Mouse (Mus musculus): ENCODE data around the gene Inka2. TPM values are rescaled to one million over a fixed set of nuclear protein-coding genes. Genes with fewer than 3 reads are reported as not detected.
"Not testable (repeated sequence)": the region's sequence is repeated elsewhere in the genome, so short reads cannot be mapped to it uniquely, and the experiment has no call there.

Inka2 gene
- polyA plus RNA-seq, 1 experiment from 2014 or later = 11.8 TPM

- 48% methylated on average over 1 of the region's 1 CpGs for WGBS
These were observed 3.6 kb upstream of the Inka2 start for GRCm38 (mm10) chr3:105700786-105701185.

GRCm38 (mm10) chr3:105701399-105701798 lies 3.0 kb upstream of the Inka2 start:
- ATAC-seq (ENCODE audit: low FRiP score, low read depth) = no peak

More at GRCm38 (mm10) chr3:105700786-105701185, 3.6 kb upstream of the Inka2 start:
- H3K9me3 ChIP-seq; H3K4me2 ChIP-seq; H3K27ac ChIP-seq (replicated peaks); H3K4me3 ChIP-seq; H3K36me3 ChIP-seq; H3K9ac ChIP-seq; ATAC-seq (ENCODE audit: low FRiP score, low read depth): not testable (repeated sequence)
- Histone ChIP-seq H3K27me3 (peaks cover 12% of the 10 kb centered on the region; the same call in 1 of the 2 replicates), H3K4me1 (replicated peaks) (peaks cover 34% of the 10 kb centered on the region)

GRCm38 (mm10) chr3:105703571-105703970 lies 828 bp upstream of the Inka2 start:
- peak overlapping the region; percentile 99; the same call in 1 of the 2 replicates for H3K4me2 ChIP-seq
- no peak for ATAC-seq (ENCODE audit: low FRiP score, low read depth)
- 55% methylated on average over 6 of the region's 6 CpGs for WGBS
- peaks cover 15% of the 10 kb centered on the region; the same call in 1 of the 2 replicates for H3K27me3 ChIP-seq
- H3K9ac ChIP-seq = no peak overlapping the region
- peak overlapping the region; percentile 36; the same call in 1 of the 2 replicates for H3K27ac ChIP-seq (replicated peaks)
- H3K36me3 ChIP-seq = no peaks in the 10 kb centered on the region
- no peak overlapping the region for H3K4me3 ChIP-seq
- peaks cover 22% of the 10 kb centered on the region for H3K4me1 ChIP-seq (replicated peaks)
- no peaks in the 10 kb centered on the region for H3K9me3 ChIP-seq

More at GRCm38 (mm10) chr3:105701399-105701798, 3.0 kb upstream of the Inka2 start:
- Histone ChIP-seq H3K4me1 (replicated peaks) (peaks cover 30% of the 10 kb centered on the region), H3K9me3 (no peaks in the 10 kb centered on the region), H3K36me3 (no peaks in the 10 kb centered on the region), H3K4me2 (no peak overlapping the region), H3K27ac (replicated peaks) (no peak overlapping the region), H3K9ac (no peak overlapping the region), H3K4me3 (no peak overlapping the region), H3K27me3 (peaks cover 15% of the 10 kb centered on the region; the same call in 1 of the 2 replicates)
- 67% methylated on average over 5 of the region's 5 CpGs for WGBS

GRCm38 (mm10) chr3:105705061-105705549 lies 706 bp downstream of the Inka2 start:
- H3K4me3 ChIP-seq = peak overlapping the region; percentile 52
- H3K27me3 ChIP-seq = peaks cover 15% of the 10 kb centered on the region; the same call in 1 of the 2 replicates
- H3K36me3 ChIP-seq = no peaks in the 10 kb centered on the region
- H3K9me3 ChIP-seq = no peaks in the 10 kb centered on the region
- peak; percentile 57 for ATAC-seq (ENCODE audit: low FRiP score, low read depth)
- peaks cover 24% of the 10 kb centered on the region for H3K4me1 ChIP-seq (replicated peaks)
- peak overlapping the region; percentile 53 for H3K9ac ChIP-seq
- peak overlapping the region; percentile 69 for H3K27ac ChIP-seq (replicated peaks)
- WGBS = under 1% methylated on average over 28 of the region's 28 CpGs
- H3K4me2 ChIP-seq = peak overlapping the region; percentile 99

DNA sequence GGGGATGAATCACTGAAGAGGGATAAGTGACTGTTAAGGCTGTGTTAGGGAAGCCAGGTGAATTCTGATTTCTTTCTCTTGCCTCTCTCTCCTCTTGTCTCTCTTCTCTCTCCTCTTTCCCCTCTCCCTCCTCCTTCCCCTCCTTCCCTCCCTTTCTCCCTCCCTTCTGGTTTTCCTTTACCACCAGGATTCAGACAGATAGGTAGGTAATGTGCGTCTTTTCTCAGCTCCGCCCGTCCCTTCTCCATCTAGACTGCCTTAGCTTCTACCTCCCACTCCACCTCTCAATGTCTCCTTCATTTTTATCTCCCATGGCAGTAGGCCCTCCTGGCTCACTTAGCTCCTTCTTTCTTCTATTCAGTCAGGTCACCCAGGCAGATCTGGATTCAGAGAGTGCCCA lies 1.2 kb downstream of the Inka2 start:
- no peaks in the 10 kb centered on the region for H3K9me3 ChIP-seq
- ATAC-seq (ENCODE audit: low FRiP score, low read depth) = no peak
- peak overlapping the region; percentile 69 for H3K27ac ChIP-seq (replicated peaks)
- H3K4me2 ChIP-seq = peak overlapping the region; percentile 99
- peaks cover 29% of the 10 kb centered on the region for H3K4me1 ChIP-seq (replicated peaks)
- peak overlapping the region; percentile 52 for H3K4me3 ChIP-seq
- peaks cover 15% of the 10 kb centered on the region; the same call in 1 of the 2 replicates for H3K27me3 ChIP-seq
- no peaks in the 10 kb centered on the region for H3K36me3 ChIP-seq
- WGBS = 11% methylated on average over 3 of the region's 3 CpGs
- H3K9ac ChIP-seq = peak overlapping the region; percentile 53

DNA sequence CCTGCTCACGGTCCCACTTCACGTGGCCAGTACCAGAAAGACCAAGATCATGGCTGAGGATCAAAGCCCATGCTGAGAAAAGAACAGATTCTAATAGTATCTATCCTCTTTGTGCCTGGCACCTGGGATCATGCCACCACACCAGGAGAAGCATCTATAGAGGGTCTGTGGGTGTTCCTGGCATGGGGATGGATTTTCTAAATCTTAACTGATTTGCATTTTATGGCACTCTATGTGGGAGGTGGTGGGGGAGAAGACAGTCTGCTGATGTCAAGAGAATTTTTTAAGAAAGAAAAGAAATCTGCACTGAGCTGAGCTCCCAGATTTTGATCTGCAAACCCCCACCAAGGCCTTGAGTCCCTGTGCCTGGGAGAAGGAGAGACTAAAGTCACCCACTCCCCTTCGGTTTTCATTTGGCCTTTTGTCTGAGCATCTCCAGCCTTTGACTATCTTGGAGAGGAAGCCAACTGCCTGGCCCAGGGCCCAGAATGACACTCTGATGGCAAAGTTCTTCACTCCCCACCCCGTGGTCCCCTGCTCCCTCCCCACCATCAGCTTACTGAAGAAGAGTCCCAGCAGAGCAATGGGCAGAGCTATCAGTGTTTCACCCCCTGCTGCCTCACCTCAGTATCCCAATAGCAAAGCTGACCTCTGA lies 2.1 kb downstream of the Inka2 start:
- H3K9me3 ChIP-seq = no peaks in the 10 kb centered on the region
- 34% methylated on average over 4 of the region's 4 CpGs for WGBS
- ATAC-seq (ENCODE audit: low FRiP score, low read depth) = no peak
- peak overlapping the region; percentile 52 for H3K4me3 ChIP-seq
- 0 out of 2 replicates have a peak overlapping the region, but pooled peaks have one; percentile 53 for H3K9ac ChIP-seq
- H3K36me3 ChIP-seq = no peaks in the 10 kb centered on the region
- H3K27me3 ChIP-seq = peaks cover 14% of the 10 kb centered on the region; the same call in 1 of the 2 replicates
- peak overlapping the region; percentile 99 for H3K4me2 ChIP-seq
- H3K4me1 ChIP-seq (replicated peaks) = peaks cover 31% of the 10 kb centered on the region
- peak overlapping the region; percentile 69 for H3K27ac ChIP-seq (replicated peaks)

DNA sequence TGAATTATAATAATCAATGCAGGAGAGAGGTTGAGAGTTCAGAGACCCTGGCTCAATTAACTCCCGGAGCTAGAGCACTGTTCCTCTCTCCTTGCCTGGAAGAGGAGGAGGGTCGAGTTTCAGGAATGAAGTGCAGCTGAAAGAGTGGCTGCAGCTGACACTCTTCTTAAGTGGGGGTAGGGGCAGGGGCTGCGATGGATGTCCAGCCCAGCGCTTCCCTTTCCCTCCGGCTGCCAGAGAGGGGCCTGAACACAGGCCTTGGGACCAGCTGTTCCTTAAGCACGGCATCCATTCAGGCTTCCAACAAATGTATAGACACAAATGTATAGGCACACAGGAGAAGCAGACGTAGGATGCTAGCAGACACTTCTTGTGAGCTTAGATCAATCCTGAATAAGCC lies 3.2 kb downstream of the Inka2 start:
- Histone ChIP-seq H3K36me3 (no peaks in the 10 kb centered on the region), H3K4me3 (no peak overlapping the region), H3K27me3 (peaks cover 5% of the 10 kb centered on the region; the same call in 1 of the 2 replicates), H3K27ac (replicated peaks) (0 out of 2 replicates have a peak overlapping the region, but pooled peaks have one; percentile 69), H3K4me1 (replicated peaks) (peaks cover 31% of the 10 kb centered on the region), H3K9me3 (no peaks in the 10 kb centered on the region), H3K9ac (no peak overlapping the region), H3K4me2 (peak overlapping the region; percentile 99)
- 19% methylated on average over 7 of the region's 7 CpGs for WGBS
- ATAC-seq (ENCODE audit: low FRiP score, low read depth) = no peak

DNA sequence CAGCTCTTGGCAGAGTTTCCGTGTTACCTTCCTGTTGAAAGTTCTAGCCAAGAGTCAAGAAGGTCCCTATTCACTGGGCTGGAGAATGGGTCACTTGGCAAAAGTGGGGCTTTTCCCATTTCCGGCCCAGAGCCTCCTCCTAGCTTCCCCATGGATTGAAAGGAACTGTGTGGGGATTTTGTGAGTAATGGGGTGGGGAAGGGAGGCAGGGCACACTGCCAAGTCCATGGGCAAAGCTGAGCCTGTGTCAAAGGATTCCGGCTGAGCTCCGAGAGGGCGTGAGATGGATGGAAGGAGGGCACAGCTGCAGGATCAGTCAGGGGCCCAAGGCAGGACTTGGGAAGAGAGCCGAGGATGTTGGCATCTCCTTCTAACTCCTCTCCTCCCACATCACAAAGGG lies 5.8 kb downstream of the Inka2 start:
- H3K27me3 ChIP-seq = peaks cover 5% of the 10 kb centered on the region; the same call in 1 of the 2 replicates
- peak overlapping the region; percentile 77 for H3K27ac ChIP-seq (replicated peaks)
- no peak overlapping the region for H3K9ac ChIP-seq
- H3K4me3 ChIP-seq = no peak overlapping the region
- H3K9me3 ChIP-seq = no peaks in the 10 kb centered on the region
- H3K4me1 ChIP-seq (replicated peaks) = peaks cover 26% of the 10 kb centered on the region
- no peaks in the 10 kb centered on the region for H3K36me3 ChIP-seq
- H3K4me2 ChIP-seq = no peak overlapping the region; the same call in 1 of the 2 replicates
- ATAC-seq (ENCODE audit: low FRiP score, low read depth) = peak; percentile 79
- WGBS = 53% methylated on average over 6 of the region's 6 CpGs

- H3K4me2 ChIP-seq = no peak overlapping the region
- 55% methylated on average over 7 of the region's 7 CpGs for WGBS
- H3K27me3 ChIP-seq = no peaks in the 10 kb centered on the region
- H3K4me3 ChIP-seq = no peak overlapping the region
- no peaks in the 10 kb centered on the region for H3K9me3 ChIP-seq
- H3K36me3 ChIP-seq = no peaks in the 10 kb centered on the region
- H3K9ac ChIP-seq = no peak overlapping the region
- H3K4me1 ChIP-seq (replicated peaks) = peaks cover 19% of the 10 kb centered on the region
- H3K27ac ChIP-seq (replicated peaks) = peak overlapping the region; percentile 77; the same call in 1 of the 2 replicates
- no peak for ATAC-seq (ENCODE audit: low FRiP score, low read depth)
These were observed 7.3 kb downstream of the Inka2 start for GRCm38 (mm10) chr3:105711741-105712140.

DNA sequence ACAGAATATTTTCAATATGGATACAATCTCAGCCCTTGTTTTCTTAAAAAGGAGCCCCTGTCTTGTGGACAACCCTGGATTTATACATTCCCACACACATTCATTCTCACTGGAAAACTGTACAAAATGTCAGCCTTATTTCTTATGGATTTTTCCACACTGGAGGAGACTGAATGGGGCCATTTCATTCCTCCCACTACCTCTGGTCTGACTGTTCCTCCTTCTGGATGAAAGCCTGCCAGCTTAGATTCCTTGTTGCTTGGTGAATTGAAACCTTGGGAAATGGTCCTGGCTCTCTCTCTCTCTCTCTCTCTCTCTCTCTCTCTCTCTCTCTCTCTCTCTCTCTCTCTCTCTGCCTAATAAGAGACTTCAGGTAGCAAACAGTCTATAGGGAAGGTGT lies 8.4 kb downstream of the Inka2 start:
- Histone ChIP-seq H3K27me3 (no peaks in the 10 kb centered on the region), H3K9ac (no peak overlapping the region), H3K4me2 (no peak overlapping the region), H3K27ac (replicated peaks) (0 out of 2 replicates have a peak overlapping the region, but pooled peaks have one; percentile 67), H3K4me3 (no peak overlapping the region), H3K4me1 (replicated peaks) (peaks cover 27% of the 10 kb centered on the region), H3K9me3 (no peaks in the 10 kb centered on the region), H3K36me3 (no peaks in the 10 kb centered on the region)
- no peak for ATAC-seq (ENCODE audit: low FRiP score, low read depth)

- no peak overlapping the region for H3K9ac ChIP-seq
- no peaks in the 10 kb centered on the region for H3K36me3 ChIP-seq
- no peaks in the 10 kb centered on the region for H3K9me3 ChIP-seq
- peak; percentile 66 for ATAC-seq (ENCODE audit: low FRiP score, low read depth)
- peak overlapping the region; percentile 67 for H3K27ac ChIP-seq (replicated peaks)
- 0 out of 2 replicates have a peak overlapping the region, but pooled peaks have one; percentile 1 for H3K4me2 ChIP-seq
- no peaks in the 10 kb centered on the region for H3K27me3 ChIP-seq
- 17% methylated on average over 8 of the region's 8 CpGs for WGBS
- H3K4me3 ChIP-seq = no peak overlapping the region
- peaks cover 33% of the 10 kb centered on the region for H3K4me1 ChIP-seq (replicated peaks)
These were observed 9.9 kb downstream of the Inka2 start for GRCm38 (mm10) chr3:105714091-105714819.

DNA sequence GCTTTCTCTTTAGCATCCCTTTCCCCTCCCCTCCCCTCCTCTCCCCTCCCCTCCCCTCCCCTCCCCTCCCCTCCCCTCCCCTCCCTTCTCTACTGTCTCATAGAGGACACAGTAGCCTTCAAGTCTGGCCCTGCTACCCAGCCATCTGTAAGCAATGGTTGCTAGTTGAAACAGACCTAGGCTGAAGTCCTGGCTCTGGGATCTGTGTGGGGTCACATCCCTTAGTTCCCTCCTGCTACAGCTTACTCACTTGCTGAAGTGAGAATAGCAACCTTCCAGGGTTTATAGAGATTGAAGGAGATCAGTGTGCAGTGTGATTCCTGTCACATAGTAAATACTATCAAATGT lies 10.4 kb downstream of the Inka2 start:
- H3K36me3 ChIP-seq = no peaks in the 10 kb centered on the region
- no peak overlapping the region for H3K9ac ChIP-seq
- peak overlapping the region; percentile 44; the same call in 1 of the 2 replicates for H3K27ac ChIP-seq (replicated peaks)
- no peak for ATAC-seq (ENCODE audit: low FRiP score, low read depth)
- H3K4me3 ChIP-seq = no peak overlapping the region
- H3K27me3 ChIP-seq = no peaks in the 10 kb centered on the region
- peaks cover 33% of the 10 kb centered on the region for H3K4me1 ChIP-seq (replicated peaks)
- H3K9me3 ChIP-seq = no peaks in the 10 kb centered on the region
- no peak overlapping the region for H3K4me2 ChIP-seq
